Mouse (Mus musculus): ENCODE measurements around the gene Kcns1. TPM values are rescaled to one million over a fixed set of nuclear protein-coding genes. Genes with fewer than 3 reads are reported as not detected.

Gene Kcns1
- polyA plus RNA-seq, 1 experiment from 2014 or later = not detected

- H3K36me3 ChIP-seq (ENCODE audit: inconsistent target) = peaks cover 56% of the 10 kb centered on the region
- WGBS (ENCODE audit: missing documents) = 90% methylated on average over 9 of the region's 10 CpGs
- no peak overlapping the region for H3K4me3 ChIP-seq (ENCODE audit: inconsistent target)
- no peaks in the 10 kb centered on the region for H3K79me2 ChIP-seq (ENCODE audit: inconsistent target)
- H3K27ac ChIP-seq = no peak overlapping the region
Measured at GRCm38 (mm10) chr2:164154007-164154406, 16.9 kb downstream of the Kcns1 start.

- Histone ChIP-seq H3K27ac (no peak overlapping the region), H3K36me3 (ENCODE audit: inconsistent target) (peaks cover 60% of the 10 kb centered on the region), H3K79me2 (ENCODE audit: inconsistent target) (no peaks in the 10 kb centered on the region; the same call in 1 of the 2 replicates), H3K4me3 (ENCODE audit: inconsistent target) (no peak overlapping the region)
- 95% methylated on average over 11 of the region's 11 CpGs for WGBS (ENCODE audit: missing documents)
Measured at GRCm38 (mm10) chr2:164152341-164152740, 18.6 kb downstream of the Kcns1 start.

GRCm38 (mm10) chr2:164150086-164150760 lies 20.7 kb downstream of the Kcns1 start:
- peaks cover 75% of the 10 kb centered on the region for H3K36me3 ChIP-seq (ENCODE audit: inconsistent target)
- peaks cover 11% of the 10 kb centered on the region; the same call in 1 of the 2 replicates for H3K79me2 ChIP-seq (ENCODE audit: inconsistent target)
- no peak overlapping the region for H3K27ac ChIP-seq
- no peak overlapping the region for H3K4me3 ChIP-seq (ENCODE audit: inconsistent target)
- 92% methylated on average over 14 of the region's 14 CpGs for WGBS (ENCODE audit: missing documents)

- WGBS (ENCODE audit: missing documents) = 95% methylated on average over 12 of the region's 12 CpGs
Measured at GRCm38 (mm10) chr2:164146556-164146955, 24.4 kb downstream of the Kcns1 start.

GRCm38 (mm10) chr2:164144541-164144940 lies 26.4 kb downstream of the Kcns1 start:
- Histone ChIP-seq H3K27ac (no peak overlapping the region), H3K79me2 (ENCODE audit: inconsistent target) (peaks cover 66% of the 10 kb centered on the region; the same call in 1 of the 2 replicates), H3K36me3 (ENCODE audit: inconsistent target) (peaks cover 32% of the 10 kb centered on the region; the same call in 1 of the 2 replicates), H3K4me3 (ENCODE audit: inconsistent target) (no peak overlapping the region)
- WGBS (ENCODE audit: missing documents) = 95% methylated on average over 10 of the region's 10 CpGs

More at GRCm38 (mm10) chr2:164146556-164146955, 24.4 kb downstream of the Kcns1 start:
- Histone ChIP-seq H3K27ac (no peak overlapping the region), H3K36me3 (ENCODE audit: inconsistent target) (peaks cover 47% of the 10 kb centered on the region), H3K79me2 (ENCODE audit: inconsistent target) (peaks cover 45% of the 10 kb centered on the region; the same call in 1 of the 2 replicates), H3K4me3 (ENCODE audit: inconsistent target) (no peak overlapping the region)

- no peak overlapping the region for H3K4me3 ChIP-seq (ENCODE audit: inconsistent target)
- peaks cover 32% of the 10 kb centered on the region; the same call in 1 of the 2 replicates for H3K36me3 ChIP-seq (ENCODE audit: inconsistent target)
- WGBS (ENCODE audit: missing documents) = 69% methylated on average over 6 of the region's 6 CpGs
- H3K79me2 ChIP-seq (ENCODE audit: inconsistent target) = peaks cover 71% of the 10 kb centered on the region; the same call in 1 of the 2 replicates
- no peak overlapping the region for H3K27ac ChIP-seq
Measured at GRCm38 (mm10) chr2:164144025-164144424, 26.9 kb downstream of the Kcns1 start.

GRCm38 (mm10) chr2:164142021-164142420 lies 28.9 kb downstream of the Kcns1 start:
- Histone ChIP-seq H3K79me2 (ENCODE audit: inconsistent target) (peaks cover 91% of the 10 kb centered on the region; the same call in 1 of the 2 replicates), H3K4me3 (ENCODE audit: inconsistent target) (no peak overlapping the region), H3K36me3 (ENCODE audit: inconsistent target) (peaks cover 39% of the 10 kb centered on the region; the same call in 1 of the 2 replicates), H3K27ac (no peak overlapping the region)
- WGBS (ENCODE audit: missing documents) = 93% methylated on average over 10 of the region's 10 CpGs

- Histone ChIP-seq H3K79me2 (ENCODE audit: inconsistent target) (peaks cover 97% of the 10 kb centered on the region; the same call in 1 of the 2 replicates), H3K4me3 (ENCODE audit: inconsistent target) (no peak overlapping the region), H3K36me3 (ENCODE audit: inconsistent target) (peaks cover 48% of the 10 kb centered on the region; the same call in 1 of the 2 replicates), H3K27ac (no peak overlapping the region)
- WGBS (ENCODE audit: missing documents) = 93% methylated on average over 6 of the region's 6 CpGs
Measured at GRCm38 (mm10) chr2:164137754-164138153, 33.2 kb downstream of the Kcns1 start.

- no peak overlapping the region for H3K4me3 ChIP-seq (ENCODE audit: inconsistent target)
- WGBS (ENCODE audit: missing documents) = 93% methylated on average over 2 of the region's 2 CpGs
- peaks cover 44% of the 10 kb centered on the region; the same call in 1 of the 2 replicates for H3K36me3 ChIP-seq (ENCODE audit: inconsistent target)
- H3K27ac ChIP-seq = no peak overlapping the region
- peaks cover 85% of the 10 kb centered on the region; the same call in 1 of the 2 replicates for H3K79me2 ChIP-seq (ENCODE audit: inconsistent target)
Measured at GRCm38 (mm10) chr2:164136393-164136792, 34.5 kb downstream of the Kcns1 start.

- peaks cover 51% of the 10 kb centered on the region; the same call in 1 of the 2 replicates for H3K36me3 ChIP-seq (ENCODE audit: inconsistent target)
- no peak overlapping the region for H3K4me3 ChIP-seq (ENCODE audit: inconsistent target)
- peaks cover 74% of the 10 kb centered on the region; the same call in 1 of the 2 replicates for H3K79me2 ChIP-seq (ENCODE audit: inconsistent target)
- no peak overlapping the region for H3K27ac ChIP-seq
- WGBS (ENCODE audit: missing documents) = 75% methylated on average over 1 of the region's 1 CpGs
Measured at GRCm38 (mm10) chr2:164135367-164135766, 35.5 kb downstream of the Kcns1 start.

- Histone ChIP-seq H3K36me3 (ENCODE audit: inconsistent target) (peaks cover 57% of the 10 kb centered on the region; the same call in 1 of the 2 replicates), H3K4me3 (ENCODE audit: inconsistent target) (no peak overlapping the region), H3K79me2 (ENCODE audit: inconsistent target) (peaks cover 66% of the 10 kb centered on the region; the same call in 1 of the 2 replicates), H3K27ac (no peak overlapping the region)
- WGBS (ENCODE audit: missing documents) = 86% methylated on average over 6 of the region's 6 CpGs
Measured at GRCm38 (mm10) chr2:164134563-164134962, 36.4 kb downstream of the Kcns1 start.

- H3K36me3 ChIP-seq (ENCODE audit: inconsistent target) = peaks cover 68% of the 10 kb centered on the region
- 94% methylated on average over 1 of the region's 1 CpGs for WGBS (ENCODE audit: missing documents)
Measured at GRCm38 (mm10) chr2:164131586-164131985, 39.3 kb downstream of the Kcns1 start.

GRCm38 (mm10) chr2:164128576-164129411 lies 42.1 kb downstream of the Kcns1 start:
- peaks cover 73% of the 10 kb centered on the region for H3K36me3 ChIP-seq (ENCODE audit: inconsistent target)
- no peak overlapping the region for H3K4me3 ChIP-seq (ENCODE audit: inconsistent target)
- peaks cover 27% of the 10 kb centered on the region; the same call in 1 of the 2 replicates for H3K79me2 ChIP-seq (ENCODE audit: inconsistent target)
- no peak overlapping the region for H3K27ac ChIP-seq
- 95% methylated on average over 11 of the region's 12 CpGs for WGBS (ENCODE audit: missing documents)

More at GRCm38 (mm10) chr2:164131586-164131985, 39.3 kb downstream of the Kcns1 start:
- Histone ChIP-seq H3K27ac (no peak overlapping the region), H3K79me2 (ENCODE audit: inconsistent target) (peaks cover 51% of the 10 kb centered on the region; the same call in 1 of the 2 replicates), H3K4me3 (ENCODE audit: inconsistent target) (no peak overlapping the region)

GRCm38 (mm10) chr2:164127297-164127696 lies 43.6 kb downstream of the Kcns1 start:
- H3K4me3 ChIP-seq (ENCODE audit: inconsistent target) = no peak overlapping the region
- H3K36me3 ChIP-seq (ENCODE audit: inconsistent target) = peaks cover 68% of the 10 kb centered on the region
- WGBS (ENCODE audit: missing documents) = 68% methylated on average over 2 of the region's 2 CpGs
- peaks cover 19% of the 10 kb centered on the region; the same call in 1 of the 2 replicates for H3K79me2 ChIP-seq (ENCODE audit: inconsistent target)
- H3K27ac ChIP-seq = no peak overlapping the region
